In the genomic region with DNA sequence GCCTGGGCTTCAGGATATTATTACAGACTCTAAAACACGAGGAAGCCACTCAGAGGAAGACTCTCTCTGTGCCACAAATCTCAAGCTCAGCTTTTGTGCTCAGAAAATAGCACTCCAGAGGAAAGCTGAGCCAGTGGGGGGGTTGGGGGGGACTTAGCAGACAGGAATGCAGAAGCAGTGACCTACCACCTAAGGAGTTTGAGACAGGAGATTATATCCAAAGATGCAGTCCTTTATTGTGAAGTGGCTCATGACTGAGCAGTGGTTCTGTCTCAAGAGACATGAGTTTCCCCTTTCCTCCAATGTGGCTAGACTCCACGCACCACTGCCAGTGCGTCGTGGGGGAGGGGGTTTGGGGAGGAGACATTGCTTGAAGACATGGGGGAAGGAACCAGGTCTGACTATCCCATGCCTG, we compare ENCODE assay signal across 1 mouse cellular context. TPM values are rescaled to one million over a fixed set of nuclear protein-coding genes. Genes with fewer than 3 reads are reported as not detected.
"Had no signal": no experiment of that assay in that cellular context is flagged by ENCODE, and none has a peak within 500 bp of the region (broad histone marks: within the 10 kb centered on the region; RNA-seq: fewer than 3 reads in every experiment).

No protein-coding gene starts in this region.

RNA-seq across cellular contexts. Expression of gene Slc2a12, which starts 52.6 kb away (rescaled TPM):
- polyA plus RNA-seq: liver, postnatal 0 days had no signal
